Mouse (Mus musculus) hindbrain, embryonic 14.5 days (tissue): ENCODE measurements at regions not wholly inside any gene's neighbourhood (a gene's known extent, or its start where the extent isn't known, plus 50 kb on each side); places are given as distances from the start of the nearest gene placed in this dataset.

Source experiments
- ATAC-seq: fragments of 200-750 bp; cut with Nextera tagmentation; 2 replicates; pipeline ENCODE4 v1.8.0; 2017; ENCODE audit warnings: moderate number of reproducible peaks, mild to moderate bottlenecking, moderate TSS enrichment, moderate library complexity; ENCODE audit not compliant: low FRiP score
- DNase-seq: peaks from one replicate; pipeline ENCODE4 v3.0.0-alpha.2; 2015; ENCODE audit warnings: low spot score
- H3K27ac ChIP-seq: fragments of 300-500 bp; sonication (generic); 2 replicates; pipeline ENCODE4 v1.5.1; 2014; ENCODE audit warnings: mild to moderate bottlenecking, moderate library complexity
- H3K27me3 ChIP-seq: fragments of 300-500 bp; sonication (generic); 2 replicates; pipeline ENCODE4 v1.6.1; 2014; ENCODE audit warnings: mild to moderate bottlenecking, low read length, mixed read lengths; ENCODE audit not compliant: control insufficient read depth, insufficient read depth
- H3K36me3 ChIP-seq: fragments of 300-500 bp; sonication (generic); replicated peaks from 2 replicates; pipeline ENCODE4 v1.6.1; 2014; ENCODE audit not compliant: control insufficient read depth, insufficient read depth
- H3K4me1 ChIP-seq: fragments of 300-500 bp; sonication (generic); replicated peaks from 2 replicates; pipeline ENCODE4 v1.6.1; 2014; ENCODE audit warnings: antibody characterized with exemption, low read length, mixed read lengths; ENCODE audit not compliant: control insufficient read depth, insufficient read depth
- H3K4me2 ChIP-seq: fragments of 300-500 bp; sonication (generic); replicated peaks from 2 replicates; pipeline ENCODE4 v1.6.1; 2014; ENCODE audit warnings: mild to moderate bottlenecking, moderate library complexity
- H3K4me3 ChIP-seq: fragments of 300-500 bp; sonication (generic); replicated peaks from 2 replicates; pipeline ENCODE4 v1.5.1; 2014; ENCODE audit warnings: mild to moderate bottlenecking, low read length
- H3K9ac ChIP-seq: fragments of 300-500 bp; sonication (generic); 2 replicates; pipeline ENCODE4 v1.6.1; 2014
- H3K9me3 ChIP-seq: fragments of 300-500 bp; sonication (generic); 2 replicates; pipeline ENCODE4 v1.6.1; 2016; ENCODE audit warnings: low read length; ENCODE audit not compliant: control insufficient read depth
- WGBS: fragments of 180-500 bp; shearing (Covaris S2); extraction: QIAGEN DNeasy Blood & Tissue Kit; methylation state at CpG from one replicate; pipeline ENCODE4 v1.1.7; 2014; 5-methylcytosine and 5-hydroxymethylcytosine counted together

GRCm38 (mm10) chr5:15838108-15838972 lies 96.2 kb upstream of the Cacna2d1 start:
- Histone ChIP-seq H3K4me2 (no peak overlapping the region), H3K9me3 (no peaks in the 10 kb centered on the region), H3K36me3 (no peaks in the 10 kb centered on the region), H3K27me3 (no peaks in the 10 kb centered on the region), H3K27ac (no peak overlapping the region), H3K9ac (no peak overlapping the region), H3K4me1 (no peaks in the 10 kb centered on the region), H3K4me3 (no peak overlapping the region)
- ATAC-seq = peak; percentile 85
- WGBS = 32% methylated on average over 17 of the region's 17 CpGs
- DNase-seq = peak; percentile 91

- WGBS = 94% methylated on average over 2 of the region's 2 CpGs
- Histone ChIP-seq H3K4me3 (no peak overlapping the region), H3K27me3 (no peaks in the 10 kb centered on the region), H3K4me1 (peaks cover 9% of the 10 kb centered on the region; the same call in 1 of the 2 replicates), H3K4me2 (no peak overlapping the region), H3K27ac (no peak overlapping the region), H3K36me3 (no peaks in the 10 kb centered on the region), H3K9me3 (no peaks in the 10 kb centered on the region), H3K9ac (no peak overlapping the region)
- ATAC-seq = no peak
- no peak for DNase-seq
These were observed 87.7 kb upstream of the Cacna2d1 start for GRCm38 (mm10) chr5:15846790-15847189.

GRCm38 (mm10) chr5:15849520-15849919 lies 85.0 kb upstream of the Cacna2d1 start:
- no peak overlapping the region for H3K27ac ChIP-seq
- H3K9ac ChIP-seq = no peak overlapping the region
- DNase-seq (peak; percentile 32), ATAC-seq (no peak)
- peaks cover 9% of the 10 kb centered on the region; the same call in 1 of the 2 replicates for H3K4me1 ChIP-seq
- no peaks in the 10 kb centered on the region for H3K36me3 ChIP-seq
- no peak overlapping the region for H3K4me3 ChIP-seq
- no peak overlapping the region for H3K4me2 ChIP-seq
- WGBS = 45% methylated on average over 5 of the region's 5 CpGs
- H3K9me3 ChIP-seq = no peaks in the 10 kb centered on the region
- H3K27me3 ChIP-seq = no peaks in the 10 kb centered on the region

- WGBS = 24% methylated on average over 7 of the region's 7 CpGs
- Histone ChIP-seq H3K9ac (no peak overlapping the region), H3K4me2 (peak overlapping the region; percentile 34), H3K9me3 (no peaks in the 10 kb centered on the region), H3K36me3 (no peaks in the 10 kb centered on the region), H3K4me3 (no peak overlapping the region), H3K4me1 (peaks cover 9% of the 10 kb centered on the region; the same call in 1 of the 2 replicates), H3K27ac (peak overlapping the region; percentile 72), H3K27me3 (no peaks in the 10 kb centered on the region)
- DNase-seq (peak; percentile 68), ATAC-seq (peak; percentile 97)
These were observed 84.2 kb upstream of the Cacna2d1 start for GRCm38 (mm10) chr5:15850126-15850801.

GRCm38 (mm10) chr5:15854752-15855151 lies 79.7 kb upstream of the Cacna2d1 start:
- H3K4me2 ChIP-seq = no peak overlapping the region
- H3K36me3 ChIP-seq = no peaks in the 10 kb centered on the region
- DNase-seq (no peak), ATAC-seq (no peak)
- no peaks in the 10 kb centered on the region for H3K27me3 ChIP-seq
- WGBS = 85% methylated on average over 1 of the region's 1 CpGs
- no peaks in the 10 kb centered on the region for H3K9me3 ChIP-seq
- no peak overlapping the region for H3K9ac ChIP-seq
- no peak overlapping the region for H3K27ac ChIP-seq
- H3K4me1 ChIP-seq = peaks cover 9% of the 10 kb centered on the region; the same call in 1 of the 2 replicates
- no peak overlapping the region for H3K4me3 ChIP-seq

- no peak for ATAC-seq
- H3K9ac ChIP-seq = no peak overlapping the region
- H3K27me3 ChIP-seq = no peaks in the 10 kb centered on the region
- DNase-seq = no peak
- no peaks in the 10 kb centered on the region for H3K9me3 ChIP-seq
- H3K4me1 ChIP-seq = no peaks in the 10 kb centered on the region
- no peak overlapping the region for H3K4me3 ChIP-seq
- WGBS = 59% methylated on average over 1 of the region's 1 CpGs
- no peak overlapping the region for H3K27ac ChIP-seq
- H3K36me3 ChIP-seq = no peaks in the 10 kb centered on the region
- no peak overlapping the region for H3K4me2 ChIP-seq
These were observed 77.5 kb upstream of the Cacna2d1 start for GRCm38 (mm10) chr5:15857034-15857433.

- H3K27me3 ChIP-seq = no peaks in the 10 kb centered on the region
- no peaks in the 10 kb centered on the region for H3K9me3 ChIP-seq
- WGBS = 92% methylated on average over 3 of the region's 3 CpGs
- no peak for ATAC-seq
- no peak overlapping the region for H3K4me3 ChIP-seq
- no peaks in the 10 kb centered on the region for H3K36me3 ChIP-seq
- no peak overlapping the region for H3K4me2 ChIP-seq
- DNase-seq = no peak
- H3K9ac ChIP-seq = no peak overlapping the region
- no peak overlapping the region for H3K27ac ChIP-seq
- H3K4me1 ChIP-seq = no peaks in the 10 kb centered on the region
These were observed 60.4 kb upstream of the Cacna2d1 start for GRCm38 (mm10) chr5:15874065-15874464.

- no peak overlapping the region for H3K4me2 ChIP-seq
- no peaks in the 10 kb centered on the region for H3K4me1 ChIP-seq
- H3K9ac ChIP-seq = no peak overlapping the region
- no peak for ATAC-seq
- no peaks in the 10 kb centered on the region for H3K27me3 ChIP-seq
- H3K9me3 ChIP-seq = no peaks in the 10 kb centered on the region
- no peak overlapping the region for H3K27ac ChIP-seq
- H3K36me3 ChIP-seq = no peaks in the 10 kb centered on the region
- DNase-seq = no peak
- H3K4me3 ChIP-seq = no peak overlapping the region
These were observed 51.5 kb upstream of the Cacna2d1 start for GRCm38 (mm10) chr5:15883004-15883403.
